Mouse (Mus musculus) layer of hippocampus, adult 2 months (tissue): ENCODE data around the gene Olfr1009. TPM values are rescaled to one million over a fixed set of nuclear protein-coding genes. Genes with fewer than 3 reads are reported as not detected.
"Not testable (repeated sequence)": the region's sequence is repeated elsewhere in the genome, so short reads cannot be mapped to it uniquely, and the experiment has no call there.

ENCODE experiments used
- DNase-seq, 2 experiments: peaks; one replicate each; pipeline ENCODE4 v3.0.0; 2022; ENCODE audit warnings: low spot score in 2 of 2
- H3K27ac ChIP-seq: fragments of 200-600 bp; 2 replicates; pipeline ENCODE4 v1.8.1; 2022
- H3K4me3 ChIP-seq: fragments of 200-600 bp; 2 replicates; pipeline ENCODE4 v1.8.1; 2022; ENCODE audit warnings: mild to moderate bottlenecking
- CTCF ChIP-seq: fragments of 200-600 bp; conservative IDR thresholded peaks from 2 replicates; pipeline ENCODE4 v1.8.1; 2022; ENCODE audit warnings: antibody characterized with exemption, mild to moderate bottlenecking, moderate library complexity
- long read RNA-seq, 2 experiments: library from polyadenylated mRNA; stranded (forward); transcript quantifications; one replicate each; pipeline ENCODE4 v2.0.0; 2021; ENCODE audit warnings: borderline mapping rate in 2 of 2
- total RNA-seq, 2 experiments: library from RNA; stranded (reverse); gene quantifications; 2 replicates each; pipeline ENCODE4 v1.2.3; 2021

Olfr1009 gene
- not detected for total RNA-seq
- long read RNA-seq, experiment 1, result 0 reads
- long read RNA-seq, experiment 2, result 0 reads

DNA sequence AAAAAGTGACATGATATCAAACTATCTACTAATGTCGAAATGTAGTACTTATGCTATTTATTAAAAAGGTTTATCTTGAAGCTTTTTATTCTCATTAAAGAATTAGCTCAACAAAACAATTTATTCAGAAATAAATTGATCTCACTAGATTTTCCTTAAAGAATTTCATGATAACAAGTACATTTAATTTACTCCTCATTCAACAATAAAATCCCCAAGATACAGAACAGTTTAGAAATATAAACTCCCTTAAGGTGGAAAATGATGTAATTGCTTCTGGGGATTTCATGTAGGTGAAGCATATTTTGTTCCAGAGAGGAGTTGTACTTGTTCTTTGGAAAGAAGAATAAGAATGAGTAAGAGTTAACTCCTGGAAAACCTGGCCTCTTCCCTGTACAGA lies at the start of gene Olfr1009:
Gene Olfr1009, plus strand, starts transcription at position 301 of the 400 bp plus-strand sequence.
- TF ChIP-seq CTCF, result no peak
- DNase-seq, result no peak
- Histone ChIP-seq H3K4me3 (no peak within 1 kb of the TSS), H3K27ac (no peak within 1 kb of the TSS)

DNA sequence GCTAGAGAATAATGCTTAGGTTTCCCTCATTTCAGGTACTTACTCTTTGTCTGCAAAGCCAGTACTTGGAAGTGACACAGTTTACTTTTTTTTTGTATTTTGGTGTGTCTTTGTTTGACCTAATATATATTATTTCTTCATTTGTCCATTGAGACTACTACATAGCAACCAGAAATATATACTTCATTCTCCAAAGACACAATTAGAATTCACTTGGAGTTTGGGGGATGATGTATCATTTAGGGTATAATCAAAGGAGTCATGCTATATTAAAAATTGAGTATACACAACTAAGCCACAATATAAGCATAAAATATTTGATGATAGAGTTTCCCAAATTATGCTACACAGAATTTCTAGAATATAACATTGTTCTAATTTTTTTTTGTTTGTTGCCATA lies 36.6 kb upstream of the Olfr1009 start, which contains the start of gene Olfr1006:
Gene Olfr1006, minus strand, starts transcription at position 101 of the 400 bp plus-strand sequence.
- no peak within 1 kb of the TSS for H3K27ac ChIP-seq
- TF ChIP-seq CTCF, result no peak
- no peak for DNase-seq
- H3K4me3 ChIP-seq, result no peak within 1 kb of the TSS

DNA sequence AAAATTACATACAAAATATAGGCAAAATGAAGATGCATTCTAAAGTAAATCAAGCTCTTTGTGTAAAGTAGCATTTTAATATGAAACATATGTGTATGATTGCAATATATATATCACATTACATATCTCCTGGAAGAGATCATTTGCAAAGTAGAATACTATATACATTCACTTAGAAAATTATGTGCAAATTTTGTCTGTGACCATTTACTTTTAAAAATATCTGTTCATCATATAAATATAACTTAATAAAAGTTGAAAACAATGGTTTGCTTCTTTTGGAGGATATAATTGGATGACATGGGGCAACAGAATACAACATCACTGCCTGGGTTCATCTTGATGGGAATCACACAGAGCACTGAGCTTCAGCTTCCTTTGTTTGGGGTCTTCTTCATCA lies 26.1 kb upstream of the Olfr1009 start, which contains the start of gene Olfr1008:
Gene Olfr1008, plus strand, starts transcription at position 301 of the 400 bp plus-strand sequence.
- H3K4me3 ChIP-seq, result no peak within 1 kb of the TSS
- TF ChIP-seq CTCF, result no peak
- H3K27ac ChIP-seq, result no peak within 1 kb of the TSS
- DNase-seq, result no peak

DNA sequence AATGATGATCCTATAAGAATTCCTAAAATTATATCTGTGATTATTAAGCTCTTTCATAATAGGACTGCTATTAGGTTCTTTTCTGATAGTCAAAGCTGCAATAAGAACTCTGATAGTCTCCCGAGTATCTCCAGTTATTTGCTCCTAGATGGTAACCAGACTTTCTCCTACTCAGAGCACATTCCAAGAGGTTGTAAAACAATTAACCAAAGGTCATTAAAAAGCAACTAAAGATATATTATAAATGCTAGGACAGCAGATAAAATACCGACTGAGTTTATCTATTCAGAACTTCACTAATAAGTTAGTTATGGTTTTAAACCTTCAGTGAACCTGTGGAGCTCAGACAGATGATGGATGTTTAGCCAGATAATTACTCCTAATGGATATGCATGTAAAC lies 4.5 kb upstream of the Olfr1009 start:
- not testable (repeated sequence) for H3K27ac ChIP-seq, H3K4me3 ChIP-seq, DNase-seq

DNA sequence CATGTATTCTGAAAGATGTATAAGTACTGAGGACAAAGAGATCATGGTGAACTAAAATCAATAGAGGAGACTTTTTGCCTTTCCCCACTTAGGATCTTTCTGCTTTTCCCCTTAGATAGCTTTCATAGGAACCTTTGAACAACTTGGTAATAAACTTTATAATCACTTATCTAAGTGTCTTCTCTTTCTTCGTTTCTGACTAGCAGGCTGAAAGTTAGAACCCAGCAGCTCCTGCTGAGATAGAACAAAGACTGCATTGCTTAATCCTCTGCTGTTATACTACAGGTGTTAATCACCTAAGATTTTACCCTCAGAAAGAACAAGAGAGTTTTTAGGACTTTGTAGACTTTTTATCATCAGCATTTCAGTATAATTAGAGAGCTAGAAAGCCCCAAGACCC lies 4.1 kb upstream of the Olfr1009 start:
- no peak for TF ChIP-seq CTCF
- DNase-seq, result no peak
- no peak overlapping the region for H3K27ac ChIP-seq

DNA sequence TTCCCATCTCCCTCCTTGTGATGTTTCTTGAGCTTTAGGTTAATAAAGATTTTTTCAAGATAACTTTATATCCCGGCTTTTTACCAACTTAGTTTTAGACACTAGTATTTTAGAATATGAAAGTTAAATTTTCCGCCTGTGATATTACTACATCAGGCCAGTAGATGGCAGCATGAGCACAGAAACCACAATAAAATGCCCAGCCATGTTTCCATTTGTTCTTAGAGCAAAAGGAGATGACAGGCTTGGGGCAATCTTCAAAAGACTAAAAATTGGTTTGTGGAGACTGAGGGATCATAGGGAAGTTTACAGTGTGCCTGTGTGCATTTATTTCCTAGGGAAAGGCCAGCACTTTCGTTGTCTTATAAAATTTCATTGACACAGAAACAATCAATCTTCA lies 10.6 kb downstream of the Olfr1009 start:
- TF ChIP-seq CTCF, result peak; percentile 90
- peak in 1 of 2 experiments; percentile 32 for DNase-seq

More for the DNA sequence above, 4.1 kb upstream of the Olfr1009 start:
- no peak overlapping the region for H3K4me3 ChIP-seq

DNA sequence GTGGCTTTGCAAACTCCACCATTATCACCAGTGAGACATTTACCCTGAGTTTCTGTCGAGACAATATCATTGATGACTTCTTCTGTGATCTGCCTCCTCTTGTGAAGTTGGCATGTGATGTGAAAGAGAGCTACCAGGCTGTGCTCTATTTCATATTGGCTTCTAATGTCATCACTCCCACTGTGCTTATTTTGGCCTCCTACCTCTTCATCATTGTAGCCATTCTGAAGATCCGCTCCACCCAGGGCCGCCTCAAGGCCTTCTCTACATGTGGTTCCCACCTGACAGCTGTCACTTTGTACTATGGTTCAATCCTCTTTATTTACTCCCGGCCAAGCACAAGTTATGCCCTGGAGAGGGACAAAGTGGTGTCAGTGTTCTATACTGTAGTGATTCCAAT lies 38.6 kb downstream of the Olfr1009 start:
- no peak for TF ChIP-seq CTCF
- H3K4me3 ChIP-seq, result no peak overlapping the region
- H3K27ac ChIP-seq, result no peak overlapping the region
- DNase-seq, result no peak

More for the DNA sequence above, 10.6 kb downstream of the Olfr1009 start:
- Histone ChIP-seq H3K4me3 (no peak overlapping the region), H3K27ac (no peak overlapping the region)

DNA sequence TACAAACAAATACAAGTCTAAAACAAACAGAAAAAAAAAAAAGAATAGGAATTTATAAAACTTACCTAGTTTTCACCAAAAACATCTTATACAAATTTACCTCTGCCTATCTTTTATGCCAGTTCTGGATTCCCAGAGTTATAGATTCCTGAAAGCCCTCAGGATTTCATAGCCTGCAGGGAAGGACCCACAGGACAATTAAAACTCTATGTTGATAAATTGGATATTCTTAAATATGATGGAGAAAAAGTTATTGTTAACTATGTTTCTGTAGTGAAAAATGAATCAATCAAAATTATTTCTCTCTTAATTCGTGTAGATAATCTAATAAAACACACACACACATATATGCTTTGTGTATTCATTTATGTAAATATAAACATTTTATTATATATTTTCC lies 47.4 kb downstream of the Olfr1009 start, which contains the start of gene Olfr1012:
Gene Olfr1012, minus strand, starts transcription at position 101 of the 400 bp plus-strand sequence.
- Histone ChIP-seq H3K27ac (no peak within 1 kb of the TSS), H3K4me3 (no peak within 1 kb of the TSS)
- TF ChIP-seq CTCF, result no peak
- DNase-seq, result no peak

DNA sequence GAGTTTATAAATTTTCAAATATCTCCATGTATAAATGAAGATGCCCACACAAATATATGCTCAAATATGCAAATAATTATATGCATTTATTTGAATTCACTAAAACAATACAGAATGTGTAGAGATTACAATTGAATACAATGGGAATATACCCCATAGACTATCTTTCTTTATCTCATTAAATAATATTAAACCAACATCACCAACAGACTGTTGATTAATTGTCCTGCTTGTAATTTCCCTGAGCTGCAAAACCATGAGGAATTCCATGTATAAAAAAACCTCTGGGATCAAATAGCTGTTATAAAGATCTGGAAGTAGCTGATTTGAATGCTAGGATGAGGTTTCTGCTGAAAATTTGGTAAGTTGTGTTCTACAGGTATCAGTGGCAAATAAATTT lies 51.6 kb downstream of the Olfr1009 start, which contains the start of gene Olfr1013:
Gene Olfr1013, plus strand, starts transcription at position 301 of the 400 bp plus-strand sequence.
- TF ChIP-seq CTCF, result no peak
- H3K27ac ChIP-seq, result no peak within 1 kb of the TSS
- DNase-seq, result no peak
- H3K4me3 ChIP-seq, result no peak within 1 kb of the TSS

DNA sequence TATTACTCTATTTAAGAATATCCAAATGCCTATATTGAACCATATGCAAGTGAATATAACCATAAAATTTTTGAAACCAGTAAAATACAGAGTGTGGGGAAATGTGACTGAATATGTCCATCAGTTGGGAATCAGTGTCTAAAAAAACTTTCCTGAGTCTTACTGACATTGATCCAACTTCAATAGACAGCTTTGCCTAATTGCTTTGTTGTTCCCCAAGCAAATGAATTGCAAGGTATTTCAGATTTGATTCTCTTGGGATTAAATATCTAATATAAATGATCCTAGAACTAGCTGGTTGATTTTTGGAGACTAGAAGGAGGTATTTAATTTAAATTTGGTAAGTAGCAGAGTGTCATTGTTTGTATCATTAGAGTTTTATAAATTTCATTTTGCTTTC lies 57.2 kb downstream of the Olfr1009 start, which contains the start of gene Olfr1014:
Gene Olfr1014, plus strand, starts transcription at position 301 of the 400 bp plus-strand sequence.
- H3K4me3 ChIP-seq, result no peak within 1 kb of the TSS
- no peak within 1 kb of the TSS for H3K27ac ChIP-seq
- TF ChIP-seq CTCF, result no peak
- DNase-seq, result no peak

Other genes starting within 250 kb of the Olfr1009 start
- gene 4833423E24Rik, start 196.4 kb upstream of the Olfr1009 start, total RNA-seq, result under 1 TPM; 0.15 to 0.26 TPM
- not detected for gene Olfr996, start 136.2 kb upstream of the Olfr1009 start, total RNA-seq
- not detected for gene Olfr998, start 126.5 kb upstream of the Olfr1009 start, total RNA-seq
- not detected for gene Olfr1000, start 103.5 kb upstream of the Olfr1009 start, total RNA-seq
- gene Olfr1002, start 64.7 kb upstream of the Olfr1009 start, total RNA-seq, result not detected
- gene Olfr154, start 51.0 kb upstream of the Olfr1009 start, total RNA-seq, result not detected
- not detected for gene Olfr1006, start 36.7 kb upstream of the Olfr1009 start, total RNA-seq
- gene Olfr1008, start 26.0 kb upstream of the Olfr1009 start, total RNA-seq, result not detected
- gene Olfr1012, start 47.3 kb downstream of the Olfr1009 start, total RNA-seq, result not detected
- not detected for gene Olfr1013, start 51.7 kb downstream of the Olfr1009 start, total RNA-seq
- gene Olfr1014, start 57.3 kb downstream of the Olfr1009 start, total RNA-seq, result not detected
- not detected for gene Olfr1015, start 66.6 kb downstream of the Olfr1009 start, total RNA-seq
- gene Olfr1016, start 87.1 kb downstream of the Olfr1009 start, total RNA-seq, result not detected
- gene Olfr1018, start 103.1 kb downstream of the Olfr1009 start, total RNA-seq, result not detected
- gene Olfr1019, start 130.1 kb downstream of the Olfr1009 start, total RNA-seq, result not detected
- gene Olfr1020, start 131.6 kb downstream of the Olfr1009 start, total RNA-seq, result not detected
- not detected for gene Olfr1022, start 153.2 kb downstream of the Olfr1009 start, total RNA-seq
- not detected for gene Olfr1023, start 170.2 kb downstream of the Olfr1009 start, total RNA-seq
- gene Olfr1024, start 189.6 kb downstream of the Olfr1009 start, total RNA-seq, result not detected
- gene Olfr1025-ps1, start 199.8 kb downstream of the Olfr1009 start, total RNA-seq, result not detected
- gene Olfr1026, start 206.1 kb downstream of the Olfr1009 start, total RNA-seq, result not detected
- gene Olfr1028, start 235.0 kb downstream of the Olfr1009 start, total RNA-seq, result under 1 TPM in 1 of 2 experiments, not detected in 1; 0.10 TPM